In genomic region chr1:178338318-178338641, GRCm38 (mm10) we compare ENCODE assay signal across 8 mouse cellular contexts. TPM values are rescaled to one million over a fixed set of nuclear protein-coding genes. Genes with fewer than 3 reads are reported as not detected.
DNase-seq lines count a peak whose midpoint lies in the region; ATAC-seq and TF ChIP-seq lines count a peak whose summit lies in the region.

No protein-coding gene starts in this region.

- no peaks in the 10 kb centered on the region for H3K36me3 ChIP-seq in hindbrain, embryonic 16.5 days (ENCODE audit: control insufficient read depth, insufficient read depth, low read length)
- H3K36me3 ChIP-seq in liver, embryonic 14.5 days (replicated peaks; ENCODE audit: control insufficient read depth, insufficient read depth, low read depth): peaks cover 25% of the 10 kb centered on the region
- peaks cover 6% of the 10 kb centered on the region for H3K36me3 ChIP-seq in neural tube, embryonic 11.5 days (ENCODE audit: control insufficient read depth, insufficient read depth, low read length)

- no peaks in the 10 kb centered on the region for H3K27me3 ChIP-seq in hindbrain, embryonic 16.5 days (replicated peaks; ENCODE audit: control insufficient read depth, insufficient read depth, low read length)
- H3K27me3 ChIP-seq in liver, embryonic 14.5 days (ENCODE audit: control insufficient read depth, insufficient read depth, low read length): no peaks in the 10 kb centered on the region
- no peaks in the 10 kb centered on the region for H3K27me3 ChIP-seq in neural tube, embryonic 11.5 days (ENCODE audit: control insufficient read depth, insufficient read depth, low read length)

- no peak for TF ChIP-seq EP300 in liver, embryonic 14.5 days (IDR thresholded peaks at IDR 0.05; ENCODE audit: low read depth)

- peak; percentile 58; the same call in 1 of the 2 replicates for TF ChIP-seq POLR2A in embryonic fibroblast, embryonic 13.5 days (IDR thresholded peaks at IDR 0.05; ENCODE audit: low read depth, low read length)

- peak; percentile 45 to 50 for DNase-seq in B cell, adult 2 months
- peak; percentile 9 for DNase-seq in T-cell, adult 2 months (ENCODE audit: low spot score)
- DNase-seq in liver, embryonic 14.5 days (ENCODE audit: low read depth in 3 of 3, low spot score in 3 of 3): no peak
- peak; percentile 57 for DNase-seq in neural tube, embryonic 11.5 days (ENCODE audit: low spot score)
- no peak for DNase-seq in layer of hippocampus, postnatal 36 days
- DNase-seq in layer of hippocampus, adult 18-20 months (ENCODE audit: low spot score in 2 of 2): no peak

- H3K4me2 ChIP-seq in hindbrain, embryonic 16.5 days (ENCODE audit: low read length): peak overlapping the region; percentile 64
- H3K4me2 ChIP-seq in liver, embryonic 14.5 days (ENCODE audit: low read depth): peak overlapping the region; percentile 93
- H3K4me2 ChIP-seq in neural tube, embryonic 11.5 days (ENCODE audit: low read depth): peak overlapping the region; percentile 43

- H3K4me1 ChIP-seq in embryonic fibroblast, embryonic 13.5 days (ENCODE audit: control insufficient read depth, insufficient read depth, low read length): peaks cover 2% of the 10 kb centered on the region; the same call in 1 of the 2 replicates
- peaks cover 18% of the 10 kb centered on the region for H3K4me1 ChIP-seq in hindbrain, embryonic 16.5 days (ENCODE audit: control insufficient read depth, insufficient read depth, low read depth, low read length)
- H3K4me1 ChIP-seq in liver, embryonic 14.5 days (replicated peaks; ENCODE audit: control insufficient read depth in 2 of 2, insufficient read depth in 2 of 2, low read length in 1 of 2): peaks cover 6 to 17% of the 10 kb centered on the region in 2 experiments
- H3K4me1 ChIP-seq in neural tube, embryonic 11.5 days (ENCODE audit: control insufficient read depth, insufficient read depth, low read length): peaks cover 15% of the 10 kb centered on the region

- peak overlapping the region; percentile 90 for H3K27ac ChIP-seq in embryonic fibroblast, embryonic 13.5 days (ENCODE audit: insufficient read depth, low read length)
- peak overlapping the region; percentile 99 for H3K27ac ChIP-seq in hindbrain, embryonic 16.5 days (ENCODE audit: low read depth, low read length)
- peak overlapping the region; percentile 91 for H3K27ac ChIP-seq in liver, embryonic 14.5 days
- peak overlapping the region; percentile 99 for H3K27ac ChIP-seq in neural tube, embryonic 11.5 days (ENCODE audit: low read depth, low read length)

- whole genome bisulfite sequencing in hindbrain, embryonic 16.5 days: 3% methylated on average over 6 of the region's 6 CpGs
- 7% methylated on average over 6 of the region's 6 CpGs for WGBS in liver, embryonic 14.5 days (ENCODE audit: insufficient replicate concordance)
- WGBS in neural tube, embryonic 11.5 days: 1% methylated on average over 6 of the region's 6 CpGs

- H3K4me3 ChIP-seq in embryonic fibroblast, embryonic 13.5 days (ENCODE audit: insufficient read depth, low read length): peak overlapping the region; percentile 70
- H3K4me3 ChIP-seq in hindbrain, embryonic 16.5 days (ENCODE audit: low read length): peak overlapping the region; percentile 99
- peak overlapping the region; percentile 82 to 94 for H3K4me3 ChIP-seq in liver, embryonic 14.5 days (ENCODE audit: insufficient read depth in 1 of 2, low read depth in 2 of 2, low read length in 2 of 2)
- H3K4me3 ChIP-seq in neural tube, embryonic 11.5 days (ENCODE audit: low read depth, low read length): peak overlapping the region; percentile 100

- no peak for ATAC-seq in hindbrain, embryonic 16.5 days
- ATAC-seq in liver, embryonic 14.5 days (ENCODE audit: insufficient read depth): no peak
- ATAC-seq in neural tube, embryonic 11.5 days (ENCODE audit: insufficient read depth, low FRiP score, low TSS enrichment): no peak

- H3K9me3 ChIP-seq in hindbrain, embryonic 16.5 days (ENCODE audit: control insufficient read depth, low read length): no peaks in the 10 kb centered on the region
- no peaks in the 10 kb centered on the region for H3K9me3 ChIP-seq in liver, embryonic 14.5 days (ENCODE audit: control insufficient read depth, low read length)
- H3K9me3 ChIP-seq in neural tube, embryonic 11.5 days (ENCODE audit: control insufficient read depth, low read length): no peaks in the 10 kb centered on the region

- H3K9ac ChIP-seq in hindbrain, embryonic 16.5 days (ENCODE audit: low read depth, low read length): peak overlapping the region; percentile 80
- peak overlapping the region; percentile 94 for H3K9ac ChIP-seq in liver, embryonic 14.5 days (replicated peaks)
- H3K9ac ChIP-seq in neural tube, embryonic 11.5 days (ENCODE audit: low read length): peak overlapping the region; percentile 100

- TF ChIP-seq CTCF in embryonic fibroblast, embryonic 13.5 days (IDR thresholded peaks at IDR 0.05; ENCODE audit: borderline replicate concordance, insufficient read depth, low read length): no peak
- TF ChIP-seq CTCF in liver, embryonic 14.5 days (IDR thresholded peaks at IDR 0.05; ENCODE audit: low read depth): no peak

RNA-seq across cellular contexts. Expression of gene Hnrnpu, which starts 0.7 kb away (rescaled TPM):
- polyA plus RNA-seq in embryonic fibroblast, embryonic 13.5 days (2011; ENCODE audit: insufficient read length, low read depth, missing spikeins): 522 and 619 TPM in 2 replicates
- 162 and 180 TPM in 2 replicates for polyA plus RNA-seq in hindbrain, embryonic 16.5 days (2015; fragmentation: Nextera tagmentation; extraction: Ambion mirVana)
- polyA plus RNA-seq in liver, embryonic 14.5 days (2012; rRNA removed): 86.5 and 191 TPM in 2 replicates
- polyA plus RNA-seq in liver, embryonic 14.5 days (2014; fragmentation: Nextera tagmentation; extraction: Ambion mirVana): 165 and 201 TPM in 2 replicates
- 801 and 816 TPM in 2 replicates for polyA plus RNA-seq in neural tube, embryonic 11.5 days (2014; fragmentation: Nextera tagmentation; extraction: Ambion mirVana)
- total RNA-seq in layer of hippocampus, postnatal 36 days (2021): 100 to 1,000 TPM; 397 to 425 TPM
- 100 to 1,000 TPM; 380 to 416 TPM for total RNA-seq in layer of hippocampus, adult 18-20 months (2021)

RNA-seq across cellular contexts. Expression of gene Cox20, which starts 19.4 kb away (rescaled TPM):
- polyA plus RNA-seq in embryonic fibroblast, embryonic 13.5 days (2011; ENCODE audit: insufficient read length, low read depth, missing spikeins): 55.7 and 66.8 TPM in 2 replicates
- polyA plus RNA-seq in hindbrain, embryonic 16.5 days (2015; fragmentation: Nextera tagmentation; extraction: Ambion mirVana): 91.0 and 97.8 TPM in 2 replicates
- polyA plus RNA-seq in liver, embryonic 14.5 days (2012; rRNA removed): 42.4 and 42.9 TPM in 2 replicates
- polyA plus RNA-seq in liver, embryonic 14.5 days (2014; fragmentation: Nextera tagmentation; extraction: Ambion mirVana): 97.3 and 107 TPM in 2 replicates
- 102 and 104 TPM in 2 replicates for polyA plus RNA-seq in neural tube, embryonic 11.5 days (2014; fragmentation: Nextera tagmentation; extraction: Ambion mirVana)
- total RNA-seq in layer of hippocampus, postnatal 36 days (2021): 10 to 100 TPM; 42.9 to 44.0 TPM
- 10 to 100 TPM; 37.1 to 38.9 TPM for total RNA-seq in layer of hippocampus, adult 18-20 months (2021)

Comparison
In these comparisons a context has a peak if more than half of its experiments do, and no peak if none do; other contexts are left out.
1. DNase-seq: peak in B cell, adult 2 months (2 of 2), T-cell, adult 2 months (single experiment) and neural tube, embryonic 11.5 days (single experiment); none in liver, embryonic 14.5 days (0 of 3), layer of hippocampus, postnatal 36 days (0 of 2) and layer of hippocampus, adult 18-20 months (0 of 2).
2. H3K4me2 ChIP-seq: peak in every context shown above with its lines; median percentile 93 in liver, embryonic 14.5 days; 64 in hindbrain, embryonic 16.5 days; 43 in neural tube, embryonic 11.5 days.
3. Peak in every context shown above with its lines, with median percentiles within 50 percentile points of each other: H3K27ac ChIP-seq, H3K4me3 ChIP-seq and H3K9ac ChIP-seq.